Mouse (Mus musculus): ENCODE results near the gene Nphp4. TPM values are rescaled to one million over a fixed set of nuclear protein-coding genes. Genes with fewer than 3 reads are reported as not detected.

The Nphp4 gene
- not detected in 2 replicates for polyA plus RNA-seq (2012; ENCODE audit: insufficient read depth, insufficient read length, missing spikeins)

DNA sequence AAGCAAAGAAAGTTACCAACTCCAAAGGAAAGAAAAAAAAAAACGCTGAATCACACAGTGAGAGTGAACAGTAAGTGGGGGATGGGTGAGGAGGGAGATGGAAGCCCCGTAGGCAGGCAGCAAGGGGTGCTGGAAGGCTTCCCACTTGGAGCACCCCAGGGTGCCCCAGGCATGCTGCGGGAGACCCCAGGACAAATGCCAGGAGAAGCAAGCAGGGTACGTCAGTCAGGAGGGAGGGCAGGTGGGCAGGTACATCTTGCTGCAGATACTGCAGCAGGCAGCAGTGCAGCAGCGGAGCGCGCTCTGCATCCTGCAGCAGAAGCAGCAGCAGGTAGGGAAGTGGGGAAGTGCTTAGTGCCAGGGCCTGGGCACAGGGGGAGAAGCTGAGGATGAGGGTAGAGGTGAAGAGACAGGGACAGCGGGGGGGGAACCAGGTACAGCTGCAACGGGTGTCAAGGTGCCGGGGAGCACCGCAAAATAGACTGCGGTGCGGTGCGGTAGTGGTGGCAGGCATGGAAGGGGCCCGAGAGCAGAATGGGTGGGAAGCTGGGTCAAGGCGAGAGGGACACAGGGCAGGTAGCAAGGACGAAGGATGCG is at the start of gene Nphp4:
TSS of gene Nphp4 (plus strand) at position 280 of the 597 bp plus-strand sequence.
- Histone ChIP-seq H3K27ac (replicated peaks; ENCODE audit: low read depth, low read length) (no peak within 1 kb of the TSS), H3K4me1 (ENCODE audit: control insufficient read depth, insufficient read depth, insufficient read length, low read length) (no peaks in the 10 kb centered on the region; the same call in 1 of the 2 replicates), H3K4me3 (ENCODE audit: insufficient read depth, low read depth, low read length) (peak within 1 kb of the TSS; percentile 96)

DNA sequence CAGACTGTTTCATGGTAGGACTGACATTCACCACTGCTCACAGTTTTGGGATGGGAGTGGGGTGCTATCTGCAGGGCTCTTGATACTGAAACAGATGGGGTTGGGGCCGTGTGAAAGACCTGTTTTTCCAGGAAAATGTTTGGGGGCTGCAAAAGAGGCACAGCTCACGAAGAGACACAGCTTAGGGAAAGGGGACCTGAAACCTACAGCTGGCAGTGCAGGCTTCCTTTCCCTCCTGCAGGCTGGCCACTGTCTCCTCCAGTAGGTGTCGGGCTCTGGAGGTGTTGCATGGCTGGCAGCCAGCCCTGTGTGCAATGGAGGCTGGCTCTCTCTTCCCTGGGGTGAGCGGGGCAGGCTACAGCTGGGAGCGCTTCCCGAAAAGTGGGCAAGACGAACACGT is 48.2 kb upstream of the Nphp4 start:
- Histone ChIP-seq H3K4me3 (ENCODE audit: insufficient read depth, low read depth, low read length) (no peak overlapping the region), H3K4me1 (ENCODE audit: control insufficient read depth, insufficient read depth, insufficient read length, low read length) (no peaks in the 10 kb centered on the region), H3K27ac (replicated peaks; ENCODE audit: low read depth, low read length) (no peak overlapping the region)

DNA sequence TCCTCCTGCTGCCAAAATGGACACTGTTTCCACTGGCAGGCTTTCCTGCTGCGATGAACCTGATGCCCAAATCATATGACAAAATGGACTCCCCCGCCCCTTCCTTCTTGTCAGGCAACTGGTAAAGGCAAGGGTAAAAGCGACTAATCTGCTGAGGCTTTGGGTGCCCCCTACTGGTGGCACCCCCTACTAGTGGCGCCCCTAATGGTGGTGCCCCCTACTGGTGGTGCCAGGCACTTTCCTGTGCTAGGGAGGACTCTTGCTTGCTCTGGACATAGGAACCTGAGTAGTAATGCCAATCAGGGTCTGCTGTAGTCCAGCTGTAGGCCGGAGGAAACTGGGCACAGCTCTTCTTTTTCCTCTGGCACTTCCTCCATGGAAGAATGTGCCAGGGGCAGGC is 44.2 kb upstream of the Nphp4 start:
- Histone ChIP-seq H3K27ac (replicated peaks; ENCODE audit: low read depth, low read length) (no peak overlapping the region), H3K4me3 (ENCODE audit: insufficient read depth, low read depth, low read length) (no peak overlapping the region), H3K4me1 (ENCODE audit: control insufficient read depth, insufficient read depth, insufficient read length, low read length) (no peaks in the 10 kb centered on the region)

DNA sequence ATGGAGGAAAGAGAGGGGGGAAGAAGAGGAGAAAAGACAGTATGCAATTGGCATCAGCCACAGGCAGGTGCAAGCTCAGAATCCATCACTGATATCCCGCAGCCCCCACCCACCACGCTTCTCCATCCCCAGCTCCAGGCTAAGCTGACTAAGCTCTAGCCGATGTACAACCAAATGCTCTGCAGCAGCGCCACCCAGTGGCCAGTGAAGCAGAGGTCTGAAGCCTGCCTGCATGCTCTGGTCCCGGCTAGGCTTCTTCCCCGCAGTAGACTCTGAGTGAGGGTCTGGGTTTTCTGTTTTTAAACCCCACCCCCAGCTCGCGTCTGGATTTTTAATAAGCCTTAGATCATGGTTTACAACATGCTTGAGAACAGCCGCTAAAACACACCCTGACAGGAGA is 41.7 kb upstream of the Nphp4 start:
- no peak overlapping the region for H3K27ac ChIP-seq (replicated peaks; ENCODE audit: low read depth, low read length)
- H3K4me1 ChIP-seq (ENCODE audit: control insufficient read depth, insufficient read depth, insufficient read length, low read length) = no peaks in the 10 kb centered on the region
- no peak overlapping the region; the same call in 1 of the 2 replicates for H3K4me3 ChIP-seq (ENCODE audit: insufficient read depth, low read depth, low read length)

DNA sequence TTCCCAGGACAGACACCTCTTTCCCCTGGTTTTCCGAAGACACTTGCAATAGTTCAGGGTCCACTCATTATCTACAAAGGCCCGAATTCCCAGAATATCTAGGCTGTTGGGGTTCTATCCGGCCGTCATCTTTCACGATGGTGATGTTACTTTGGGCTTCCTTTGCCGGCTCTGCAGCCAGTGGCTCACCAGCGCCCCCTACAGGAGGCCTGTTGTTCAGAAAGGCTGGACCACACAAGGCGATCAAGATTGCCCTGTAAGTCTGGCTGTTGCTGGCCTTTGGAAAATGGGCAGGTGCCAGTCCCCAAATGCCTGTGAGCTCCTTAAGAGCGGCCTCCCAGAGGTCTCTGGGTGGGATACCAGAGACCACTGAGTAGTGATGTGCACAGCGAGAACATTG is 41.3 kb upstream of the Nphp4 start:
- no peak overlapping the region for H3K27ac ChIP-seq (replicated peaks; ENCODE audit: low read depth, low read length)
- H3K4me3 ChIP-seq (ENCODE audit: insufficient read depth, low read depth, low read length) = no peak overlapping the region; the same call in 1 of the 2 replicates
- no peaks in the 10 kb centered on the region for H3K4me1 ChIP-seq (ENCODE audit: control insufficient read depth, insufficient read depth, insufficient read length, low read length)

DNA sequence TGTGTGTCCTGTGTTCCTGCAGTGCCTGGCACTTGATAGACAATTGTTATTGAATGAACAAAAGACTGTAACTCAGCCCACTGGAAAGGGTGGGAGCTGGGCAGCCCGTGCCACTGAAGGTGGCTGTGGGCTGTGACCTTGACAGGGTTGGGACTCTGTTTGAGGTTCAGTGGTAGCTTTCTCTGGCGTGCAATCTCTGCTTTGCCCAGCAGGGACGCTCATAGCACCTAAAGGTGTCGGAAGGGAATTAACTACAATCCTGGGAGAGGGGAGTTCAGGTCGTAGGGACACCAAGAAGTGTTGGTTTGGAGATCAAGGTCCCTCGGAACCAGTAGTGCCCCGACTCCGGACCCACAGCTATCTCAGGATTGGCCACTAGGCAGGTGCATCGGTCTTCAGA is 35.6 kb upstream of the Nphp4 start:
- Histone ChIP-seq H3K4me1 (ENCODE audit: control insufficient read depth, insufficient read depth, insufficient read length, low read length) (no peaks in the 10 kb centered on the region), H3K4me3 (ENCODE audit: insufficient read depth, low read depth, low read length) (no peak overlapping the region)

DNA sequence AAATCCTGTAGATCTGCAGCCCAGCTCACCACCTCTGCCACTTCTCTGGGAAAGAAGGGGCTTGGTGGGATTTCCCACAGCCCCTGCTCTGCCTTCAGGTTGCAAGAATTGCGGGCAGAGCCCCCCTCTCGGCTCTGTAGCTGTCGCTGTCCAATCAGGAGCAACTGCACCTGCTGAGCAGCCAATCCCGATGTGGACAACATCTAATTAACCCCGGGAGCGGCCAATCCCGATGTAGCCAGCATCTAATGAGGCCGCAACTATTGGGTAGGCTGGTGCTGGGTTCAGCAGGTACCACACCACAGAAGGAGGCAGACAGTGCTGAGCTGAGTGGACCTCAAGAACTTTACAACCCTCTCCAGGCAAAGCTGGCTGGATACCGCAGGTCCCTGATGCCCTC is 35.0 kb upstream of the Nphp4 start:
- Histone ChIP-seq H3K4me3 (ENCODE audit: insufficient read depth, low read depth, low read length) (no peak overlapping the region), H3K27ac (replicated peaks; ENCODE audit: low read depth, low read length) (no peak overlapping the region), H3K4me1 (ENCODE audit: control insufficient read depth, insufficient read depth, insufficient read length, low read length) (no peaks in the 10 kb centered on the region)

More for the DNA sequence above, 35.6 kb upstream of the Nphp4 start:
- no peak overlapping the region for H3K27ac ChIP-seq (replicated peaks; ENCODE audit: low read depth, low read length)

DNA sequence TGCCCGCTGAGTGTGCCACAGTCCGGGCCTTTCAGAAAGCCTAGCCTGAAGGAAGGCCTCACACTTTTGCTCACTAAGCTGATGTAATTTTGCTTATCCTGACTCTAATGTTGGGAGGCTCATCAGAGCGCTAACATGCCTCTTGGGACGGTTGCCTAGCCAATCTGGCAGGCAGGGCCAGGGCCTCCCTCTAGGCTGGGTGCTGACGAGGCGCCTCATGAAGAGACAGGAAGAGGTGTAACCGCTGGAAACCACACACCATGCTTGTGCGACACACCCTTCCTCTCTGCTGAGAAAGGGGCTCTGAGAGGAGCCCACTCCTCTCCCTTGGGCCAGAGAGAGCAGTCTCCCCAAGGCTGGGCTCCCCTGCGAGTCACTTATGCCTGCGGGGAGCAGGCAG is 30.3 kb upstream of the Nphp4 start:
- Histone ChIP-seq H3K4me3 (ENCODE audit: insufficient read depth, low read depth, low read length) (no peak overlapping the region), H3K27ac (replicated peaks; ENCODE audit: low read depth, low read length) (no peak overlapping the region), H3K4me1 (ENCODE audit: control insufficient read depth, insufficient read depth, insufficient read length, low read length) (no peaks in the 10 kb centered on the region)

DNA sequence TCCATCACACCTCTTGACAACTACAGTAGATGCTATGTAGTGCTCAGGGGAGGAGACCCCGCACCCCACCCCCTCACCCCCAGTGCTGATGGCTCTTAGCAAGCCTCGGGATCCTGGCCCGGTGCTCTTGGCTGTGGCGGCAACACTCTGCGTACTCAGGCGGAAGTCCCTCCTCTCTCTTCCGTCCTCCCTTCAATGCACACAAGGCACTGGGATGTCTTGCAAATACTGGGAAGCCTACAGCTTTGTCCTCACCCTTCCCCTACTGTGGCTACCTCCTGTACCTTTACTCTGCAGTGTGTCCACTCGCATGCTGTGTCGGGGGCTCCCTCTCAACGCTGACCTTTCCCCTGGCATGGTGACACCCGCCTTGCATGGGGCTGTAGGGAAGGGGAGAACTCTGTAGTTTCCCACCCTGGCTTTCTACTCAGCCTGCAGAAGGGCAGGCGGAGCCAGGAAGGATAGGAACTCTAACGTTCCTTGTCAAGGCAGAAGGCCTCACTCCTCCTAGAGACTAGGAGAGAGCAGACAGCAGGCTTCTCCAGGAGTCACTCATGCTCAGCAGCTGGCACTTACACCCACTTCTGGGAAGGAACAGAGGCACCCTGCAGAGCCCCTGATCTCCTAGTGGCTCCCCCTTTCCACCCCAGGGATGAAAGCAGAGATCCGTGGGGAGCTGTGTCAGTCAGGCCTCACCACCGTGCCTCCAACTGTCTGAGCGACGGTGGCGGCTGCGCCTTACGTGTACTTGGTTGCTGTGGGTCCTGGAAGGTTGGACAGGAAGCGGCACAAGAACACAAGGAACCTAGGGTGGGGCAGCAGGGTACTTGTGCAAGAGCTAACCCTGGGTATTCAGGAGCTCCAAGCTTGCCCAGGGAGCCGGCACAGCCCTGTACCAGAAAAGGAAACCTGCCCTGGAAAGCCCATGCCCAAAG is 28.5 kb upstream of the Nphp4 start:
- H3K27ac ChIP-seq (replicated peaks; ENCODE audit: low read depth, low read length) = no peak overlapping the region; the same call in none of the 2 replicates
- peak overlapping the region; percentile 36 for H3K4me3 ChIP-seq (ENCODE audit: insufficient read depth, low read depth, low read length)
- no peaks in the 10 kb centered on the region for H3K4me1 ChIP-seq (ENCODE audit: control insufficient read depth, insufficient read depth, insufficient read length, low read length)

DNA sequence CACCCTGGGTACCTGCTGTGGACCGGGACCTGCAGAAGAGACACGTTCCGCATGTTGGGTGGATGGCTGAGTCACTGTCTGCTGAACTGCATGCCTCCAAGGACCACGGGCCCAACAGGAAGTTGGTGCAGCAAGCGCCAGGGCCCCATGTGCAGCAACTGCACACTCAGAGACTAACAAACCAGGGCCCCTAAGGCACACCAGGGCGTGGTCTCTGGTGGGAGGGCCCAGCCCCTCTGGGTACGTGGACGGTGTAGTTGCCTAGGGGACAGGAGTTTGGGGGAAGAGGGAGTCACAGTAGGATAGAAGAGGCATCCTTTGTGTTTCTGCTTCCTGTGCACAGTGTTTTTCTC is 27.9 kb upstream of the Nphp4 start:
- Histone ChIP-seq H3K4me3 (ENCODE audit: insufficient read depth, low read depth, low read length) (peak overlapping the region; percentile 36; the same call in 1 of the 2 replicates), H3K4me1 (ENCODE audit: control insufficient read depth, insufficient read depth, insufficient read length, low read length) (no peaks in the 10 kb centered on the region), H3K27ac (replicated peaks; ENCODE audit: low read depth, low read length) (no peak overlapping the region; the same call in 1 of the 2 replicates)

DNA sequence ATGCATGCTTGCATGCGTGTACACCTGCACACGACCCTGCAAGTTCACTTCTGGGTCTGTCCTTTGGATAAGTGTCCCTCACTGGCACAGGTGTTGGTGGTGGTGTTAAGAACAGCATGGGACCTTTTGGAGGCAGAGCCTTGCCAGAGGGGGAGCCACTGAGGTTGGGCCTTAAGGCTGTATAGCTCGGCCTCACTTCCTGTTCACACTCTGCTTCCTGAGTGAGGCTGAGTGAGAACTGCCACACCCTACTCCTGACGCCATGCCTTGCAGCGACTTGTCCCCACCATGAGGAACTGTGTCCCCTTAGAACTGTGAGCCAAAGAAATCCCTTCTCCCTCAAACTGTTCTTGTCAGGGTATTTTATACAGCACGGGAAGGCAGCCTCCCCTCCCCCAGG is 25.1 kb upstream of the Nphp4 start:
- no peaks in the 10 kb centered on the region for H3K4me1 ChIP-seq (ENCODE audit: control insufficient read depth, insufficient read depth, insufficient read length, low read length)
- H3K27ac ChIP-seq (replicated peaks; ENCODE audit: low read depth, low read length) = no peak overlapping the region

DNA sequence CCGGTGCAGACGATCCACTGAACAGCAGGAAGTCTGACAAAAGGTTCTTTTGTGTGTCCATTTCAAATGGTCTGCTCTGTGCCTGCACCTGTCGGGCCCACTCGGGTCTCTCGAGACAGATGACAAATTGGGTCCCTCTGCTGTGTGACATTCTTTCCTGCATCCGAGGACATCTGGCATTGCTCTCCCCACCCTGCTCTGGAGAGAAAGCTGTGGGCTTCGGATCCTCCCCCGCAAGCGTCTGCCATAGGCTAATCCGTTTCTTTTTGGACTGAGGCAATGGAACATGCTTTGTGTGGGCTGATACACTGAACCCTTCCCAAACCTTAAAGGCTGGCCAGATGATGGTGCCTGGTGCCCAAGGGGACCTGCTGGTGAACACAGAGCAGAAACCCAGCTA is 23.4 kb upstream of the Nphp4 start:
- no peak overlapping the region for H3K27ac ChIP-seq (replicated peaks; ENCODE audit: low read depth, low read length)
- H3K4me1 ChIP-seq (ENCODE audit: control insufficient read depth, insufficient read depth, insufficient read length, low read length) = no peaks in the 10 kb centered on the region
- no peak overlapping the region for H3K4me3 ChIP-seq (ENCODE audit: insufficient read depth, low read depth, low read length)

More for the DNA sequence above, 25.1 kb upstream of the Nphp4 start:
- no peak overlapping the region for H3K4me3 ChIP-seq (ENCODE audit: insufficient read depth, low read depth, low read length)

DNA sequence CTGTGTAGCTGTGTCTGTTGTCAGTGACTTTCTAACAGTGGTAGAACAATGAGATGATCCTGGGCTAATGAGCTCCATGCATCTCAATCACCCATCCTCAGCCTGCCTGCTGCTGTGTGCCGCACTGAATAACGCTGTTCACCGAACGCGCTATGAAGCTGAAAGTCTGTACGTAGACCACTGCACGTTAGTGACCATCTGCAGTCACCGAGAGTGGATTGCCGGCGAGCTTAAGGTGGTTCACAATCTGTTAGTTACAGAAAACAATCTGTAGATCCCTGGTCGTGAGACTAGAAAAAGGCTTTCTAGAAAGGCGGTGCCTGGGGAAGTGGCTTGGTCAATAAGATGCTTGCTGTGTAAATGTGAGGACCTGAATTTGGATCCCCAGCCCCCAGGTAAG is 22.4 kb upstream of the Nphp4 start:
- H3K4me3 ChIP-seq (ENCODE audit: insufficient read depth, low read depth, low read length) = no peak overlapping the region
- no peaks in the 10 kb centered on the region for H3K4me1 ChIP-seq (ENCODE audit: control insufficient read depth, insufficient read depth, insufficient read length, low read length)
- no peak overlapping the region for H3K27ac ChIP-seq (replicated peaks; ENCODE audit: low read depth, low read length)

DNA sequence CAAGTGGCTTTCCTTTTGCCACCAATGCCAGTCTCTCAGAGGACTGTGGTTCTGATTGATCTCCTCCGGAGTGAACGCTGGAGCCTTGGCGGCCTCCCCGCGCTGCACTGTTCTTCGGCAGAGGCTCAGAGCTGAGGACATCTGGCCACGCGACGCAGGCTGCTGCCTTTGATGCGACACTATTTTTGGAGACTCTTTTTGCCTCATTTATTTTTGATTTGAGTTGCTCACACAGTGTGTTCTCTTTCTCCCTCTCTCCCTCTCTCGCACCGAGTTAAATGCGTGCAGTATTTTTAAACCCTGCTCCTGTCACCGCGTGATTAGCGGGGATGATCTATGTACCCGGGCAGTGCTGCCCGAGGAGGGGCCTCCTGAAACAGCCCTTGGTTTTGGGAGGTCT is 19.9 kb upstream of the Nphp4 start:
- Histone ChIP-seq H3K27ac (replicated peaks; ENCODE audit: low read depth, low read length) (no peak overlapping the region), H3K4me3 (ENCODE audit: insufficient read depth, low read depth, low read length) (no peak overlapping the region), H3K4me1 (ENCODE audit: control insufficient read depth, insufficient read depth, insufficient read length, low read length) (no peaks in the 10 kb centered on the region)

DNA sequence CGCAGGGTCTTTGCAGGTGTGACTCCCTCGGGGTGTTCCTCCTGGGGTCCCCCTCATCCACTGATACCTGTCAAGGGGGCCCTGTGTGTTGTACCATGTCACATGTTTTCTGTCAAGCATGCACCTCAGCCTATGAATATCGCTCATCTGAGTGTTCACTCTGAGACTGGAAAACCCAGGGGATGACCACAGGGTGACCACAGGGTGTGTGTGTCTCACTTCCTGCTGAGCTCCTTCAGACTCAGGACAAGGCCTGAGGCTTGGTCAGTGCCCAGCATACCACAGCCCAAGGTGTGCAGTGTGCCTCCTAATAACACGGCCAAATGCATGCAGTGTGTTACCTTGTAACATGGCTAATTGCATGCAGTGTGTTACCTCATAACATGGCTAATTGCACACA is 18.8 kb upstream of the Nphp4 start:
- Histone ChIP-seq H3K4me3 (ENCODE audit: insufficient read depth, low read depth, low read length) (no peak overlapping the region), H3K27ac (replicated peaks; ENCODE audit: low read depth, low read length) (no peak overlapping the region), H3K4me1 (ENCODE audit: control insufficient read depth, insufficient read depth, insufficient read length, low read length) (no peaks in the 10 kb centered on the region)

DNA sequence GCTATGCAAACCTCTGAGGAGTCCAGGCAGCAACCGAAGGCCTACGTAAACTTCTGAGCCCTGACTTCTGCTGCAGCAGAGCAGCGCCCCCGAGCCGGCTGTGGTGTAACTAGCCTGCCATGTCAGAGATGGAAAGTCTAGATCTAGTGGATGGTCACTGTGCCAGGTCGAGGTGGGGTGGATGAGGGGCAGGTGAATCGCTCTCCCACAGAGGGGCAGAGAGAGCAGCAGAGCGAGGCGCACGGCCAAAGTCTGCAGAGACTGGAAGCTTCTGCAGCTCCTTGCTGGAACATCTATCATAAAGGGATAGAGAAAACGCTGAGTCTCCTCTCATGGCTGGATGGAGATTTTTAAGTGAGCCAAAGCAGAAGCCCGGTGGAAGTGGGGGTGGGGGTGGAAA is 14.0 kb upstream of the Nphp4 start:
- no peaks in the 10 kb centered on the region for H3K4me1 ChIP-seq (ENCODE audit: control insufficient read depth, insufficient read depth, insufficient read length, low read length)
- H3K27ac ChIP-seq (replicated peaks; ENCODE audit: low read depth, low read length) = no peak overlapping the region
- no peak overlapping the region for H3K4me3 ChIP-seq (ENCODE audit: insufficient read depth, low read depth, low read length)

All from brown adipose tissue, adult 24 weeks (tissue).